Mouse (Mus musculus) G1E (cell line): ENCODE measurements around the gene Acad11.
A peak's percentile ranks its signal among the peaks of the same experiment; 100 is the strongest.

Source experiments
- CTCF ChIP-seq: IDR thresholded peaks from 2 replicates; pipeline ENCODE4 v1.5.1; 2012; ENCODE audit warnings: low read depth, low read length, inconsistent platforms, mixed read lengths
- GATA1 ChIP-seq: IDR thresholded peaks from 2 replicates; pipeline ENCODE4 v1.6.1; 2012; ENCODE audit warnings: borderline replicate concordance, low read length, inconsistent platforms, mixed read lengths
- GATA2 ChIP-seq: IDR thresholded peaks from 2 replicates; pipeline ENCODE4 v1.6.1; 2012; ENCODE audit warnings: low read depth, low read length, inconsistent platforms, borderline replicate concordance
- POLR2AphosphoS5 ChIP-seq: IDR thresholded peaks from 2 replicates; pipeline ENCODE4 v1.6.1; 2012; ENCODE audit warnings: low read depth, low read length, inconsistent platforms; ENCODE audit not compliant: insufficient replicate concordance
- TAL1 ChIP-seq: conservative IDR thresholded peaks from 2 replicates; pipeline ENCODE4 v1.6.1; 2012; ENCODE audit warnings: low read depth, low read length, inconsistent platforms, mixed read lengths

- TF ChIP-seq CTCF = peak; percentile 57
- no peak for TF ChIP-seq GATA1
- no peak for TF ChIP-seq POLR2AphosphoS5
- TF ChIP-seq GATA2 = no peak
- no peak for TF ChIP-seq TAL1
Observed at GRCm38 (mm10) chr9:104144314-104144996, 81.3 kb downstream of the Acad11 start.
